Comparison of ENCODE assay signal across 8 mouse cellular contexts in the genomic region with DNA sequence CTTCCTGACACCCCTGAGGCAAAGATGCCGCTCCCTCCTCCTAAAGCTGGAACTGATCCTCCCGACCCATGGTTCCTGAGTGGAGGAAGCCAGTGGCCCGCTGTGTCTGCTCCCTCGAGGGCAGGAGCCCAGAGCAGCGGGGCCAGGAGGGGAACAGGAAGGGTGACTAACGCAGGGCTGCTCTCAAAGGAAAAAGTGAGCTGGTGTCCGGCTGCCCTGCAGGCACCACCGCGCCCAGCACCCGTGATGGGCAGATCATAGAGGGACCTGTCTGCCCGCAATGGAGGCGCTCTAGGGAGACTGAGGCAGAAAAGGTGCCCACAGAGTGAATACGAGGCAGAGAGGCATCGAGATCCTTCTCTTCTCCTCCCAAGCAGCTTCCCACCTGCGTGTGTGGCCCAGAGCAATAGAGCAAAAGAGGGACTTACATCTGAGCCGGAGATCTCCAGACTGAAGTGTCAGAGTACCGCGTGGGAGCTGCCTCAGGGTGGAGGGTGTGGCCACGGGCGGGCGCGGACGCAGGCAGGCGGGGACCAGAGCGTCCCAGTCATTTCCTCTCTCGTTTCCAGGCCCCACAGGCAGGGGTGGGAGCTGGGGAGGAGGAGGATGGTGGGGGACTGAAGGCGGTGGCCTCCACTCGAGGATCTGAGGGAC. TPM values are rescaled to one million over a fixed set of nuclear protein-coding genes. Genes with fewer than 3 reads are reported as not detected.
DNase-seq lines count a peak whose midpoint lies in the region; ATAC-seq and TF ChIP-seq lines count a peak whose summit lies in the region.
"Had no signal": no experiment of that assay in that cellular context is flagged by ENCODE, and none has a peak within 500 bp of the region (broad histone marks: within the 10 kb centered on the region; RNA-seq: fewer than 3 reads in every experiment).

No protein-coding gene starts in this region.

- no peak overlapping the region for H3K27ac ChIP-seq in embryonic facial prominence, embryonic 13.5 days
- H3K27ac ChIP-seq in heart, postnatal 0 days (ENCODE audit: low read depth) = peak overlapping the region; percentile 79
- H3K27ac ChIP-seq in stomach, embryonic 16.5 days (ENCODE audit: low read length) = peak overlapping the region; percentile 37

- H3K9ac ChIP-seq in embryonic facial prominence, embryonic 13.5 days = peak overlapping the region; percentile 54; the same call in 1 of the 2 replicates
- peak overlapping the region; percentile 53 for H3K9ac ChIP-seq in heart, postnatal 0 days (replicated peaks; ENCODE audit: low read depth, low read length)
- peak overlapping the region; percentile 60 for H3K9ac ChIP-seq in stomach, embryonic 16.5 days (ENCODE audit: low read length)

- TF ChIP-seq CTCF in Patski (IDR thresholded peaks at IDR 0.05) = no peak
- no peak for TF ChIP-seq CTCF in heart, postnatal 0 days (IDR thresholded peaks at IDR 0.05; ENCODE audit: low read depth)

- in situ Hi-C loops in Patski (cut with MboI; ENCODE audit: low pct_unique_long_range_greater_than_20kb) = no loop called here

- TF ChIP-seq EP300 in heart, postnatal 0 days (IDR thresholded peaks at IDR 0.05; ENCODE audit: low read depth) = no peak

- H3K4me3 ChIP-seq in embryonic facial prominence, embryonic 13.5 days = peak overlapping the region; percentile 30
- H3K4me3 ChIP-seq in heart, postnatal 0 days (ENCODE audit: low read depth, low read length) = peak overlapping the region; percentile 44
- peak overlapping the region; percentile 42 for H3K4me3 ChIP-seq in stomach, embryonic 16.5 days (replicated peaks; ENCODE audit: low read length)

- POLR2A ChIA-PET in Patski (lab: Charles Lee) = interaction anchor here (1.4 kb wide), 1 partner anchor 8 kb away, joined by 4 read pairs; no protein-coding TSS in a partner anchor

- H3K4me2 ChIP-seq in embryonic facial prominence, embryonic 13.5 days = peak overlapping the region; percentile 61
- H3K4me2 ChIP-seq in heart, postnatal 0 days (ENCODE audit: low read depth, low read length) = peak overlapping the region; percentile 62
- peak overlapping the region; percentile 61 for H3K4me2 ChIP-seq in stomach, embryonic 16.5 days (ENCODE audit: low read depth, low read length)

- CTCF ChIA-PET in Patski (lab: Charles Lee) = no interaction called here

- under 1% methylated on average over 28 of the region's 28 CpGs for WGBS in embryonic facial prominence, embryonic 13.5 days
- 4% methylated on average over 28 of the region's 28 CpGs for WGBS in heart, postnatal 0 days
- WGBS in stomach, embryonic 16.5 days = 5% methylated on average over 28 of the region's 28 CpGs

- peak; percentile 86 for ATAC-seq in Patski
- no peak for ATAC-seq in embryonic facial prominence, embryonic 13.5 days (ENCODE audit: insufficient number of reproducible peaks, insufficient read depth, low FRiP score, low TSS enrichment, low read depth)
- ATAC-seq in heart, postnatal 0 days (ENCODE audit: insufficient read depth, low read depth) = peak; percentile 79
- ATAC-seq in megakaryocyte-erythroid progenitor cell, adult 5-6 weeks (replicated peaks; ENCODE audit: low FRiP score, low TSS enrichment, poor library complexity, severe bottlenecking) = 0 out of 2 replicates have a peak, but pooled peaks have one; percentile 30
- ATAC-seq in stomach, embryonic 16.5 days (ENCODE audit: insufficient read depth, low FRiP score) = peak; percentile 54; the same call in 1 of the 2 replicates

- peaks cover 5% of the 10 kb centered on the region for H3K27me3 ChIP-seq in Patski
- H3K27me3 ChIP-seq in embryonic facial prominence, embryonic 13.5 days = peaks cover 62% of the 10 kb centered on the region
- peaks cover 40% of the 10 kb centered on the region for H3K27me3 ChIP-seq in heart, postnatal 0 days (ENCODE audit: control insufficient read depth, insufficient read depth, low read length)
- peaks cover 3% of the 10 kb centered on the region; the same call in 1 of the 2 replicates for H3K27me3 ChIP-seq in stomach, embryonic 16.5 days (ENCODE audit: control insufficient read depth, insufficient read depth, low read length)

- no peaks in the 10 kb centered on the region for H3K9me3 ChIP-seq in embryonic facial prominence, embryonic 13.5 days
- no peaks in the 10 kb centered on the region for H3K9me3 ChIP-seq in heart, postnatal 0 days (replicated peaks; ENCODE audit: control insufficient read depth, low read length)
- no peaks in the 10 kb centered on the region for H3K9me3 ChIP-seq in stomach, embryonic 16.5 days (replicated peaks; ENCODE audit: control insufficient read depth, low read length)

- H3K4me1 ChIP-seq in embryonic facial prominence, embryonic 13.5 days = peaks cover 13% of the 10 kb centered on the region
- H3K4me1 ChIP-seq in heart, postnatal 0 days (ENCODE audit: control insufficient read depth, insufficient read depth) = peaks cover 7% of the 10 kb centered on the region; the same call in 1 of the 2 replicates
- H3K4me1 ChIP-seq in stomach, embryonic 16.5 days (ENCODE audit: control insufficient read depth, insufficient read depth, low read length) = peaks cover 11% of the 10 kb centered on the region; the same call in 1 of the 2 replicates

- H3K36me3 ChIP-seq in embryonic facial prominence, embryonic 13.5 days = no peaks in the 10 kb centered on the region
- 0 out of 2 replicates have a peak, but pooled peaks cover 2% of the 10 kb centered on the region for H3K36me3 ChIP-seq in heart, postnatal 0 days (replicated peaks; ENCODE audit: control insufficient read depth, insufficient read depth, low read length)
- H3K36me3 ChIP-seq in stomach, embryonic 16.5 days (ENCODE audit: control insufficient read depth, insufficient read depth, low read length) = no peaks in the 10 kb centered on the region

- no peak for DNase-seq in Patski (ENCODE audit: low read depth, low spot score)
- DNase-seq in heart, postnatal 0 days (ENCODE audit: low spot score) = peak; percentile 55
- DNase-seq in kidney, postnatal 25 days = peak; percentile 60 to 79
- DNase-seq in layer of hippocampus, postnatal 14 days (ENCODE audit: low spot score in 2 of 2) = no peak

RNA-seq across cellular contexts. Expression of gene Fxyd5, which starts 0.5 kb away (rescaled TPM):
- polyA plus RNA-seq in Patski (2021) = 2.2 TPM
- polyA plus RNA-seq in embryonic facial prominence, embryonic 13.5 days (2015; fragmentation: Nextera tagmentation; extraction: Ambion mirVana) = 16.7 and 20.7 TPM in 2 replicates
- total RNA-seq in heart, postnatal 0 days (2014; rRNA removed; ENCODE audit: low replicate concordance) = 54.3 and 69.7 TPM in 2 replicates
- 41.5 and 46.4 TPM in 2 replicates for polyA plus RNA-seq in heart, postnatal 0 days (2015; fragmentation: Nextera tagmentation; extraction: Ambion mirVana)
- total RNA-seq in megakaryocyte-erythroid progenitor cell, adult 5-6 weeks (2014; fragmentation: Nextera tagmentation) = 27.6 and 29.5 TPM in 2 replicates
- total RNA-seq in megakaryocyte-erythroid progenitor cell, adult 5-6 weeks (2017) = 41.7 and 47.6 TPM in 2 replicates
- 28.0 and 31.0 TPM in 2 replicates for polyA plus RNA-seq in stomach, embryonic 16.5 days (2015; fragmentation: Nextera tagmentation; extraction: Ambion mirVana)
- 10 to 100 TPM; 32.1 to 32.4 TPM for total RNA-seq in layer of hippocampus, postnatal 14 days (2021)

RNA-seq across cellular contexts. Expression of gene Fxyd7, which starts 9.5 kb away (rescaled TPM):
- polyA plus RNA-seq in Patski (2021) = not detected
- 18.3 and 23.1 TPM in 2 replicates for polyA plus RNA-seq in embryonic facial prominence, embryonic 13.5 days (2015; fragmentation: Nextera tagmentation; extraction: Ambion mirVana)
- total RNA-seq in heart, postnatal 0 days (2014; rRNA removed; ENCODE audit: low replicate concordance) = 5.8 TPM in 1 of 2 replicates, not detected in the other
- polyA plus RNA-seq in heart, postnatal 0 days (2015; fragmentation: Nextera tagmentation; extraction: Ambion mirVana) = 0.67 and 0.72 TPM in 2 replicates
- total RNA-seq in megakaryocyte-erythroid progenitor cell, adult 5-6 weeks (2014; fragmentation: Nextera tagmentation) = not detected in 2 replicates
- total RNA-seq in megakaryocyte-erythroid progenitor cell, adult 5-6 weeks (2017) = not detected in 2 replicates
- polyA plus RNA-seq in stomach, embryonic 16.5 days (2015; fragmentation: Nextera tagmentation; extraction: Ambion mirVana) = 22.2 and 25.8 TPM in 2 replicates
- total RNA-seq in layer of hippocampus, postnatal 14 days (2021) = 100 to 1,000 TPM; 333 to 341 TPM

RNA-seq across cellular contexts. Expression of gene Fxyd1, which starts 15.2 kb away (rescaled TPM):
- not detected for polyA plus RNA-seq in Patski (2021)
- 50.0 and 59.2 TPM in 2 replicates for polyA plus RNA-seq in embryonic facial prominence, embryonic 13.5 days (2015; fragmentation: Nextera tagmentation; extraction: Ambion mirVana)
- 499 and 572 TPM in 2 replicates for total RNA-seq in heart, postnatal 0 days (2014; rRNA removed; ENCODE audit: low replicate concordance)
- 1,579 and 1,586 TPM in 2 replicates for polyA plus RNA-seq in heart, postnatal 0 days (2015; fragmentation: Nextera tagmentation; extraction: Ambion mirVana)
- total RNA-seq in megakaryocyte-erythroid progenitor cell, adult 5-6 weeks (2014; fragmentation: Nextera tagmentation) = not detected in 2 replicates
- not detected in 2 replicates for total RNA-seq in megakaryocyte-erythroid progenitor cell, adult 5-6 weeks (2017)
- 127 and 129 TPM in 2 replicates for polyA plus RNA-seq in stomach, embryonic 16.5 days (2015; fragmentation: Nextera tagmentation; extraction: Ambion mirVana)
- total RNA-seq in layer of hippocampus, postnatal 14 days (2021) = 100 to 1,000 TPM in 1 of 2 experiments, 10 to 100 TPM in 1; 62.6 to 118 TPM

RNA-seq across cellular contexts. Expression of gene Lgi4, which starts 17.4 kb away (rescaled TPM):
- 0.01 TPM for polyA plus RNA-seq in Patski (2021)
- 1.3 and 1.7 TPM in 2 replicates for polyA plus RNA-seq in embryonic facial prominence, embryonic 13.5 days (2015; fragmentation: Nextera tagmentation; extraction: Ambion mirVana)
- 0.27 and 2.7 TPM in 2 replicates for total RNA-seq in heart, postnatal 0 days (2014; rRNA removed; ENCODE audit: low replicate concordance)
- 0.08 and 0.19 TPM in 2 replicates for polyA plus RNA-seq in heart, postnatal 0 days (2015; fragmentation: Nextera tagmentation; extraction: Ambion mirVana)
- total RNA-seq in megakaryocyte-erythroid progenitor cell, adult 5-6 weeks (2014; fragmentation: Nextera tagmentation) = not detected in 2 replicates
- total RNA-seq in megakaryocyte-erythroid progenitor cell, adult 5-6 weeks (2017) = not detected in 2 replicates
- polyA plus RNA-seq in stomach, embryonic 16.5 days (2015; fragmentation: Nextera tagmentation; extraction: Ambion mirVana) = 0.92 and 1.7 TPM in 2 replicates
- 10 to 100 TPM; 21.8 to 23.3 TPM for total RNA-seq in layer of hippocampus, postnatal 14 days (2021)

RNA-seq across cellular contexts. Expression of gene Fxyd3, which starts 34.7 kb away (rescaled TPM):
- polyA plus RNA-seq in Patski (2021) = not detected
- 55.9 and 59.6 TPM in 2 replicates for polyA plus RNA-seq in embryonic facial prominence, embryonic 13.5 days (2015; fragmentation: Nextera tagmentation; extraction: Ambion mirVana)
- 0.81 and 0.92 TPM in 2 replicates for total RNA-seq in heart, postnatal 0 days (2014; rRNA removed; ENCODE audit: low replicate concordance)
- 0.66 and 2.4 TPM in 2 replicates for polyA plus RNA-seq in heart, postnatal 0 days (2015; fragmentation: Nextera tagmentation; extraction: Ambion mirVana)
- total RNA-seq in megakaryocyte-erythroid progenitor cell, adult 5-6 weeks (2014; fragmentation: Nextera tagmentation) = not detected in 2 replicates
- not detected in 2 replicates for total RNA-seq in megakaryocyte-erythroid progenitor cell, adult 5-6 weeks (2017)
- 497 and 614 TPM in 2 replicates for polyA plus RNA-seq in stomach, embryonic 16.5 days (2015; fragmentation: Nextera tagmentation; extraction: Ambion mirVana)
- total RNA-seq in layer of hippocampus, postnatal 14 days (2021) = under 1 TPM; 0.55 to 0.72 TPM
- total RNA-seq: left cerebral cortex, postnatal 10 days had no signal

Comparison
In these comparisons a context has a peak if more than half of its experiments do, and no peak if none do; other contexts are left out.
1. DNase-seq: peak in heart, postnatal 0 days (single experiment) and kidney, postnatal 25 days (2 of 2); none in Patski (single experiment) and layer of hippocampus, postnatal 14 days (0 of 2).
2. RNA of gene Fxyd7, which starts 9.5 kb away (polyA plus RNA-seq): 22.2 to 25.8 TPM in stomach, embryonic 16.5 days and 18.3 to 23.1 TPM in embryonic facial prominence, embryonic 13.5 days; 0.67 to 0.72 TPM in heart, postnatal 0 days and not detected in Patski (single experiment); every median in the first group is over 10 times any median in the second.
3. RNA of gene Fxyd1, which starts 15.2 kb away (polyA plus RNA-seq): 1,579 to 1,586 TPM in heart, postnatal 0 days, 127 to 129 TPM in stomach, embryonic 16.5 days and 50.0 to 59.2 TPM in embryonic facial prominence, embryonic 13.5 days; not detected in Patski (single experiment); every median in the first group is over 10 times any median in the second.
4. Peak in every context shown above with its lines, with median percentiles within 50 percentile points of each other: H3K4me2 ChIP-seq, H3K4me3 ChIP-seq and H3K9ac ChIP-seq.